Mouse (Mus musculus): ENCODE results near the gene Scn2a. TPM values are rescaled to one million over a fixed set of nuclear protein-coding genes. Genes with fewer than 3 reads are reported as not detected.

The Scn2a gene
- total and polyA plus RNA-seq, 3 experiments = 0.59 to 4.8 (median 2.3) TPM

DNA sequence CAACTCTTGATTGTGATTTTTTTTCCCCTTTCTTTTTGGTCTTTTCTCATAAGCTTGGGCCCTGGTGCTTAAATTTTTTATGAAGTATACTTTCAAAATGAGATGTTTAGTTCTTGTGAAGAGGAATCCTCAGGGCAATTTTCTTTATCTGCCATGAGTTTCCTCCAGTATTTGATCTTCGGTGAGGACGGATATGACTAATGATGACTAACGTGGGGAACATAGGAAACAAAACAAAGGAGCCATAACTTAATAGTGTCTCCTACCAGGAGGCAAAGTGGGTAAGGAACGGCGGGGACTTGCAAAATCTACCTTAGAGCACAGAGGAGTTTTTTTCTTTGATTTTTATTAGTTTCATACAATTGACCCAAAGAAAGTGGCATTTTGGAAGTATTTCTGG is 124.8 kb downstream of the Scn2a start:
- Histone ChIP-seq H3K36me3 (replicated peaks in 1 of 2; ENCODE audit: control insufficient read depth in 1 of 2, insufficient read depth in 1 of 2, low read length in 1 of 2) (no peaks in the 10 kb centered on the region), H3K4me1 (ENCODE audit: control insufficient read depth in 1 of 2, insufficient read depth in 2 of 2) (no peaks in the 10 kb centered on the region), H3K4me3 (replicated peaks in 1 of 3; ENCODE audit: low read depth in 2 of 3, low read length in 2 of 3, poor library complexity in 1 of 3) (no peak overlapping the region), H3K9ac (ENCODE audit: insufficient read depth, low read depth) (no peak overlapping the region), H3K9me3 (replicated peaks; ENCODE audit: low read length) (no peaks in the 10 kb centered on the region), H3K79me2 (replicated peaks; ENCODE audit: control insufficient read depth, extremely low read depth, insufficient read depth, poor library complexity, severe bottlenecking) (no peaks in the 10 kb centered on the region), H3K4me2 (ENCODE audit: insufficient read depth, low read depth, poor library complexity, severe bottlenecking) (no peak overlapping the region), H3K27ac (ENCODE audit: insufficient read depth, low read depth) (no peak overlapping the region), H3K27me3 (replicated peaks) (no peaks in the 10 kb centered on the region)
- in situ Hi-C loops (cut with MboI; ENCODE audit: low pct_ligation_motif_present, low pct_unique_long_range_greater_than_20kb, low sequenced_read_pairs) = no loop called here
- dilution Hi-C loops (cut with MboI; ENCODE audit: extremely low pct_ligation_motif_present, extremely low pct_unique_long_range_greater_than_20kb, low sequenced_read_pairs) = no loop called here
- DNase-seq (ENCODE audit: extremely low read depth) = no peak
- no peak for TF ChIP-seq GABPA (IDR thresholded peaks at IDR 0.05; ENCODE audit: insufficient replicate concordance, low read depth, low read length)
- no peak for TF ChIP-seq ZC3H11A (IDR thresholded peaks at IDR 0.05; ENCODE audit: low read depth, low read length)
- no peak for TF ChIP-seq JUND (conservative IDR thresholded peaks at IDR 0.05; ENCODE audit: low read depth, low read length)
- no peak for TF ChIP-seq IRF4 (IDR thresholded peaks at IDR 0.05; ENCODE audit: low read depth, low read length)
- TF ChIP-seq MAFK (IDR thresholded peaks at IDR 0.05; ENCODE audit: insufficient replicate concordance, low read length) = no peak
- no peak for TF ChIP-seq SIN3A (IDR thresholded peaks at IDR 0.05; ENCODE audit: low read length)
- TF ChIP-seq KAT2A (IDR thresholded peaks at IDR 0.05; ENCODE audit: insufficient replicate concordance, low read length) = no peak
- TF ChIP-seq PAX5 (IDR thresholded peaks at IDR 0.05; ENCODE audit: low read length) = no peak
- TF ChIP-seq SMC3 (IDR thresholded peaks at IDR 0.05; ENCODE audit: low read depth, low read length) = no peak

DNA sequence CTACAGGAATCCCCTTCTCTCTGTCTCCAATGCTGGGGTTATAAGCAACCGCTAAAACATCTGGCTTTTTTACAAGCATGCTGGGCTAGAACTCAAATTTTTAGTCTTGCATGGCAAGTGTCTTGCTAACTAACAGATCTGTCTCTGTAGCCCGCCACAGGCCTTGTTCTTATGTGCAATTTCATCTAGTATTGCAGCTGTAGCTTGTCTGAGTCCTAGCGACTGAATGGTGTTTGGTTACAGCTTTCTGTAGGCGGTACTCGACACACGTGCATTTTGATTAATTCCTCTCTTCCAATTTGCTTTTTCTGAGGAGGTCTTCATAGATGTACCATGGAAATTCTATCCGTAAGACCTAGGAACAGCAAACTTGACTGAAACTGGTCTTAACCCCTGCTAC is 161.9 kb downstream of the Scn2a start:
- in situ Hi-C loops (cut with MboI; ENCODE audit: low pct_ligation_motif_present, low pct_unique_long_range_greater_than_20kb, low sequenced_read_pairs) (no loop called here), dilution Hi-C loops (cut with MboI; ENCODE audit: extremely low pct_ligation_motif_present, extremely low pct_unique_long_range_greater_than_20kb, low sequenced_read_pairs) (no loop called here)
- no peak for DNase-seq (ENCODE audit: extremely low read depth)
- Histone ChIP-seq H3K4me1 (ENCODE audit: control insufficient read depth in 1 of 2, insufficient read depth in 2 of 2) (no peaks in the 10 kb centered on the region), H3K9me3 (replicated peaks; ENCODE audit: low read length) (peaks cover 7% of the 10 kb centered on the region), H3K36me3 (replicated peaks in 1 of 2; ENCODE audit: control insufficient read depth in 1 of 2, insufficient read depth in 1 of 2, low read length in 1 of 2) (no peaks in the 10 kb centered on the region), H3K4me3 (replicated peaks in 1 of 3; ENCODE audit: low read depth in 2 of 3, low read length in 2 of 3, poor library complexity in 1 of 3) (no peak overlapping the region), H3K9ac (ENCODE audit: insufficient read depth, low read depth) (no peak overlapping the region), H3K27ac (ENCODE audit: insufficient read depth, low read depth) (no peak overlapping the region), H3K27me3 (replicated peaks) (no peaks in the 10 kb centered on the region), H3K79me2 (replicated peaks; ENCODE audit: control insufficient read depth, extremely low read depth, insufficient read depth, poor library complexity, severe bottlenecking) (no peaks in the 10 kb centered on the region), H3K4me2 (ENCODE audit: insufficient read depth, low read depth, poor library complexity, severe bottlenecking) (no peak overlapping the region)
- TF ChIP-seq GABPA (IDR thresholded peaks at IDR 0.05; ENCODE audit: insufficient replicate concordance, low read depth, low read length) (no peak), ZNF384 (IDR thresholded peaks at IDR 0.05; ENCODE audit: low read depth, low read length) (no peak), MXI1 (IDR thresholded peaks at IDR 0.05; ENCODE audit: low read depth, low read length) (no peak), BHLHE40 (IDR thresholded peaks at IDR 0.05; ENCODE audit: low read depth, low read length) (no peak), PAX5 (IDR thresholded peaks at IDR 0.05; ENCODE audit: low read length) (no peak), NELFE (IDR thresholded peaks at IDR 0.05; ENCODE audit: low read depth, low read length) (no peak)

DNA sequence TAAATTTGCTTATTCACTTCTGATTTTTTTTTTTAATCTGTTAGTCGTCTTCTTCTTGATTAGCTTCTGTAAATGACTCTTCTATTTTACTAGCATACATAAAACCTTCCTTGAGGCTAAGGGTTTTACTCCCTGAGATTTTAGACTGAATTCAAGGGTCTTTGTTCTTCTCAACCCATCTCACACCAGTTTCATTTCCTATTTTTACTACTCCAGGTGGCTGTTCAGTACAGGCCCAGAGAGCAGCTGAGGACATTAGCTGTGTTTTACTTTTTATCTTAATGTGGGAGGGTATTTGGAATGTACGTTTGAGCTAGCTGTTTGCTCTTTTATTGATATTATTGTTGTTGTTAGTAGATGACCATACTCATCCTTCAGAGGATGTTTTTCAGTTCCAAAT is 162.8 kb downstream of the Scn2a start:
- H3K9ac ChIP-seq (ENCODE audit: insufficient read depth, low read depth) = no peak overlapping the region
- H3K4me1 ChIP-seq (ENCODE audit: control insufficient read depth in 1 of 2, insufficient read depth in 2 of 2) = no peaks in the 10 kb centered on the region
- dilution Hi-C loops (cut with MboI; ENCODE audit: extremely low pct_ligation_motif_present, extremely low pct_unique_long_range_greater_than_20kb, low sequenced_read_pairs) (no loop called here), in situ Hi-C loops (cut with MboI; ENCODE audit: low pct_ligation_motif_present, low pct_unique_long_range_greater_than_20kb, low sequenced_read_pairs) (no loop called here)
- no peak overlapping the region for H3K4me2 ChIP-seq (ENCODE audit: insufficient read depth, low read depth, poor library complexity, severe bottlenecking)
- H3K27me3 ChIP-seq (replicated peaks) = no peaks in the 10 kb centered on the region
- TF ChIP-seq ETS1 (conservative IDR thresholded peaks at IDR 0.05; ENCODE audit: low read depth, low read length) = no peak
- no peak for TF ChIP-seq ZKSCAN1 (IDR thresholded peaks at IDR 0.05; ENCODE audit: borderline replicate concordance, low read depth, low read length)
- peak; percentile 79 for TF ChIP-seq IRF4 (IDR thresholded peaks at IDR 0.05; ENCODE audit: low read depth, low read length)
- TF ChIP-seq TCF12 (IDR thresholded peaks at IDR 0.05; ENCODE audit: low read depth, low read length) = peak; percentile 60; the same call in 1 of the 2 replicates
- no peak for TF ChIP-seq MEF2A (IDR thresholded peaks at IDR 0.05; ENCODE audit: borderline replicate concordance, low read depth, low read length)
- peak; percentile 85 for TF ChIP-seq EP300 (IDR thresholded peaks at IDR 0.05; ENCODE audit: low read length)
- TF ChIP-seq USF1 (IDR thresholded peaks at IDR 0.05; ENCODE audit: low read depth, low read length) = no peak
- TF ChIP-seq POLR2AphosphoS2 (IDR thresholded peaks at IDR 0.05; ENCODE audit: low read depth, low read length) = no peak
- peaks cover 9% of the 10 kb centered on the region for H3K9me3 ChIP-seq (replicated peaks; ENCODE audit: low read length)
- H3K36me3 ChIP-seq (replicated peaks in 1 of 2; ENCODE audit: control insufficient read depth in 1 of 2, insufficient read depth in 1 of 2, low read length in 1 of 2) = no peaks in the 10 kb centered on the region
- peak; percentile 31 for DNase-seq (ENCODE audit: extremely low read depth)
- no peak overlapping the region for H3K4me3 ChIP-seq (replicated peaks in 1 of 3; ENCODE audit: low read depth in 2 of 3, low read length in 2 of 3, poor library complexity in 1 of 3)
- no peak overlapping the region for H3K27ac ChIP-seq (ENCODE audit: insufficient read depth, low read depth)
- H3K79me2 ChIP-seq (replicated peaks; ENCODE audit: control insufficient read depth, extremely low read depth, insufficient read depth, poor library complexity, severe bottlenecking) = no peaks in the 10 kb centered on the region
